Mouse (Mus musculus) retina, adult 2 months (tissue): ENCODE results near the gene Fam155a.
"Not testable (repeated sequence)": the region's sequence is repeated elsewhere in the genome, so short reads cannot be mapped to it uniquely, and the experiment has no call there.

ENCODE experiments used
- DNase-seq: peaks from one replicate; pipeline ENCODE4 v3.0.0-alpha.2; 2012; ENCODE audit warnings: low read depth, low spot score

Gene Fam155a

DNA sequence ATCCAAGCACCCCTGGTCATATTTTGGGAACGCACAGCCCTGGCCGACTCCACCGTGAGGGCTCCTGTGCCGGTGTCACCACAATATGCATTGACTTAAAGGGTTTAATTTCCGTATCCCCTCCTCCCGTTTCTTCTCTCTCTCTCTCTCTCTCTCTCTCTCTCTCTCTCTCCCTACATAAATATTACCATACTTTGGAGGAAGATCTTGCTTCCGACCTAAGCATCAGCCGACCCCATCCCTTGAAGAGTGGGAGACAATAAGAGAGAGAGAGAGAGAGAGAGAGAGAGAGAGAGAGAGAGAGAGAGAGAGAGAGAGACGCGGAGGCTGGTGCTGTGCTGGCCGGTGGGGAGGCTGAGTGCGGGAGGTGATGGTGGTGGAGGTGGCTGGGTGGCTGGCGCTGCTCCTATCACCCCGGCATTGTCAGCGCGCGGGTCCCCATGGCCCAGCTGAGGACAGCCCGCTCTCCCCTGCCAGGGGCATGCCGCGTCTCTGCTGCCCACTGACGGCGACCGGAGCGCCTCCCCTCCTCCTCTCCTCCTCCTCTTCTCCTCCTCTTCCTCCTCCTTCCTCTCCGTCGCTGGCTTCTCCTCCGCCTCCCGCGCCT lies at the start of gene Fam155a:
Gene Fam155a (minus strand): TSS at position 163 of the 607 bp plus-strand sequence.
- DNase-seq, result no peak

DNA sequence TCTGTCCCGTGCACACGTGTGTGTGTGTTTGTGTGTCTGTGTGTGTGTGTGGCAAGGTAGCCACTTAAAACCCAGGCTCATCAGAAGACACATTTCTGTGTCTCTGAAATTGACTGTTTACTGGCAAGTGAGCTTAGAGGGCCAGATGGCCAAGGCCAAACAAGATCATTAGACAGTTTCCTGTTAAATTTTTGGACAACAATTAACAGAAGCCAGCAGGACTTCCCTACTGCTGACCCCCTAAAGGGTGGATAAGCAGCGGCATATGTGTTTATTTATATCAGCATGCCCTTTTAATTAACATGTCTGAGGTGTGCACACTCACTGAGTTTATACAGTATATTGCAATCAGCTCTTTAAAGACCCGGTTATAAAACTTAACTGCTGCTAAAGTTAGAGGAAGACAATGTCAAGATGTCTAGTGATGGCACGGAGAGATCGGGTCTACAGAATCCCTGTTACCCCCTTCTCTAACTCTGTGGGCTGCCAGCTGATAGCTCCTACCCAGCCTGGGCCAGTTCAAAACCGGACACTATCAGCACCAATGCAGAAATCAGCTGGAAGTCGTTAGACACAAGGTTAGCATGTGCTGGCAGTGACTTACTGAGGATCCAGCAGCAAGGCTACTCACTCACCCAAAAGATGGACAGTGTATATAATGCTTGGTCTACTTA lies 42.4 kb upstream of the Fam155a start:
- DNase-seq, result no peak

DNA sequence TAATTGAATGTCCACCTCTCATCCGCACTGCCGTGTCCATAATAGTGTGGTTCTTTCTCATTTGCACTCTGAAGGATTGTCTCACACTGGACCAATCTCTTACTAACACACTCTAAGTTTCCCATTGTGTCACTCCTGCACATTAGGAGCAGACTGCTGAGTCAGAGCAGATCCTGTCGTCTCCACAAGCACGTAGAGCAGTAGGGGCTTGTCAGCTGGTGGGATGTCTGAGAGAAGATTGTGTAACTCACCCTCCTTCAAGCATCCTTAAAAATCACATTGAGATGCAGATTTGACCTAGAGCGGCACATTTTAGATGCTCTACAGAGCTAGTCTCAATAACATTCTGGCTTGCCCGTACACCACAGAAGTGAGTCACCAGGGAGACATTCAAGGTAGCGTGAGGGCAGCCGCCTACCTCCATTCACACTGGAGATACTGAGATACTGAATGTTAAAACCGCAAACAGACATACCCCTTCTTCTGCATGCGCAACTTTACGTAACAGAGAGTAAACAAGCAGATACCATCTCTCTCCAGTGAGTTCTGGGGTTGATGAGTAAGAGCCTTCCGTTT lies 40.1 kb upstream of the Fam155a start:
- no peak for DNase-seq

DNA sequence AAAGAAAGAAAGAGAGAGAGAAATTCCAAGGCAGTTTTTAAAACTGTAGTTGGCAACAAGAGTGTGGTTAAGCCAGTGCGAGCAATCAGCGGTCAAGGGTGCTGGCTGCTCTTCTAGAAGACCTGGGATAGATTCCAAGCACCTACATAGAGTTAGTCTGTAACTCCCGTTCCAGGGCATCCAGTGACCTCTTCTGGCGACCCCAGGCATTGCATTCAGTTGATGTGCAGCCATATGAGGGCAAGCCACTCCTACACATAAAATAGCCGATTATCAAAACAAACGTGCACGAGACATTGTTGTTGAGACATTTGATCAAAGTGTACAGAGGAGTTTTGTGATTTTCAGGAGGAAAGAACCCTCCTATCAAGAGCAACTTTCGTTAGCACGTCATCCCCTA lies 37.6 kb upstream of the Fam155a start:
- no peak for DNase-seq

DNA sequence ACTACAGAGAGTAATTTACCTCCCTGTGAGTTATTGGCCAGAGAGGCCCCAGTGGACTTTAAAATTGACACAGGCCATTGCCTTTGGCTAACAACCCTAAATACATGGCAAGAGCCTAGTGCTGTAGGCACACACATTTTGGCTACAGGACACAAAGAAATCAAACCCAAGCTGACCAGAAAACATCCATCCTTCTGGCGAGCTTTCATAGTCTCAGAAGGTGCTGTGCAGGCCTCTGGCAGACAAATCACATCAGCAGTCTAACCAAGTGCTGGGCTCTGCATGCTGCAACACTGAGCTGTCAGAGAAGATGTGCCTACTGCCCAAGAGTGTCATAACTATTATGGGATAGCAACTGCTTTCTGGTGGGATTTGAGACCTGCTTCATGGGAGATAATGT lies 34.7 kb upstream of the Fam155a start:
- no peak for DNase-seq

DNA sequence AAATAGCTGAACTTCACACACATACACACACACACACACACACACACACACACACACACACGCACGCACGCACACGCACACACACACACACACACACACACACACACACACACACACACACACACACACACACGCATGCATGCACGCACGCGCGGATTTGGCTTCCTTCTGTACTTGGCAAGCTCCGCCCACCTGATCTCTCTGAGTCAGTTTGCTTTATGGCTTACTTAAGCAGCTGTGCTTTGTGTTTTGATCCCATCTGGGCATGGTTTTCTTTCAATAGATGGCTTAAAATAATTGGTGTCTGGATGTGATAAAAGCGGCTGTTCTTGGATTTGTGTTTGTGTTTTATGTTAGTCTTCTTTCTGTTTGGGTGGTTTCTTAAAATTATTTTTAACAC lies 29.4 kb upstream of the Fam155a start:
- DNase-seq, result not testable (repeated sequence)

DNA sequence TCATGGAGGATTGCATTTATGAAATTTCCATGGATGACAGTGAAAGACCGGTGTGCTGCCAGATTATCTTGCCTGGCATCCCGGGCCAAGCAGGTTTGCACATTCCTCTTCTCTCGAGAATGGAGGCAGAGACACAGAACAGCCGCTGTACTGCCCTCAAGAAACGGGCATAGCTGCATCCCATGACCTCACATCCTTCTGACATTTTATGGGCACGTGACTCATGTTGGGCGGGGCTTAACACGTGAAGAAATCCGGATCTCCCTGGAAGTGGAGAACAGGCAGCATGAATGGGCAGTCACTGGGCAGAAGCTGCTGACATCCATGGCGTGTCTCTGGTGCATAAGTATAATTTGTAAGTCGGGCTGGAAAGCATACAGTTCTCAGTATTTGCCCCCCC lies 29.0 kb upstream of the Fam155a start:
- DNase-seq, result no peak

DNA sequence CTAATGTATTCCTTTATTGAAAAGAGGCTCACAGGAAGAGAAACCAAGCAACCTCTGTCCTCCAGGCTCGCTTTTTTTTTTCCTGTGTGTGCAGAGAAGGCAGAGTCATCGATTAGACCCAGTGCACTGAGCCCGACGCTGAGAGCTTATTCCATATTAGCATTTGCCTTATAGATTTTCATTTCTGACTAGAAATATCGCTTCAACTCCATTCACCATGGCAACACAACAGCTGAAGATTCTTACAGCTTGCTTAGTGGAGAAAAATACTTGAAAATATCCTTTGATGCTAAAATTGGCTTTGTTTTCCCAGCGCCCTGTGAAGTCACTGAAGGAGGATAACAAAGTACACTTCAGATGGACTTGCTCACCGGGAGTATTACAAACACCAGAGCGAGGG lies 26.6 kb upstream of the Fam155a start:
- DNase-seq, result no peak

DNA sequence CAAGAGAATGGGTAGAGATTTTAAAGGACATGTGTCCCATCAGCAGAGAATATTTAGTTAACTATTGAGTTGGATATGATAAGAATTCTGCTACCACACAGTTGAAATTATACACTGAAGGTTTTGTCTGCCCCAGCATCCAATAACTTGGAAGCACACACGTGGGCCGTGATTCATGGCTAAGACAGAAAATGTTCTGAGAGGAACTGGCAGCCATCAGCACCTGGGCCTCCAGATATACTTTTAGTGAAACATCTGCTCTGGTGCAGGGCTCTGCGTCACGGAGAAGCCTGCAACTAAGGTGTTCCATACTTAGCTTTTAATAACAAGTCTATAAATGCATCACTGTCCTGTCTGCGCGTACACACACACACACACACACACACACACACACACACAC lies 24.8 kb upstream of the Fam155a start:
- no peak for DNase-seq

DNA sequence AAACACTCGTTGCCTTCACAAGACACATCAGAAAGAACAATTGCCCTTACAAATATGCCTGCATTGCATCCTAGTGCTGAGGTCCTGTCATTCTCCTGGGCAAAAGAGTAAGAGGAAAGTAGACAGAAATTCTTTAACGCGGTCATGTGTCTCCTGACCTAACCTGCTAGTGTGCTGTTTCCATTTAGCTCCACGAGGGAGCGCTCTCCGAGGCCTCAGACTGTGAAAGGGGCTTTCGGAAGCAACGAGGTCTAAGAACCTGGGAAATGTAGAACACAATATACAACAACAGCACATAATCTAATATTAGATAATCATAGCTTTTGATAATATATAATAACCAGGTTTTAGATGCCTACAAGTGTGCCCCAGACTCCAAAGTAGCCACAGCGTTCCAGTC lies 22.4 kb upstream of the Fam155a start:
- no peak for DNase-seq

DNA sequence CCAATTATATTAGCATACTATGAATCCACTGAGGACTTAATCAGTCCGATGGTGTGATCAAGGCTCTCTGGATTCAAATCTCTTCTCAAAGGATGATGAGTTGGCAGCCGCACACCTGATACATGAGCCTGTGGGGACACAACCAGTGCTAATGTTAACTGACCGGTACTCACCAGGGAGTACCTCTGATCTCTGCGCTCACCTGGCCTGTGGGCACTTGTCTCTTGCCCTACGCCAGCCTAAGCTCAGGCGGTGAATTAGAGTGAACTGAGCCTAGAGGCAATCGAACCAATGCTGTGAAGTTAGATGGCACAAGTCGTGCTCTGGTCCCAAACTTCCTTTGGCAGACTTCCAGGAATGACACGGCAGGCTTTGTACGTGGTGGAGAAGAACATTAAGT lies 9.4 kb upstream of the Fam155a start:
- DNase-seq, result no peak

DNA sequence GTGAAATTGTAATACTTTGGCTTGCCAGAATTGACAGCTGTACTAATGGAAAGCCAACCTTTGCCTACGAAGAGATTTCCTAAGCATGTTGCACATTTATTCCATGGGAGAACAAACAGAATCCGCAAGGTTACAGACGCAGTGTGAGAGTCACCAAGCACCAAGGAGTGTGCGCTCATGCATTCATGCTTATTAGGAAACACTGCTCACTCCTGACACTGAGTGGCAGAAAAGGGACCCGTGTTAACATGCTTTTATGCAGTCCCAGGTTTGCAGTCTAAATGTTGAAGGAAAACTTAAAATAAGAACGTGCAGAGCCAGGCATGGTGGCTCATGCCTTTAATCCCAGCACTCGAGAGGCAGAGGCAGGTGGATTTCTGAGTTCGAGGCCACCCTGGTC lies 7.2 kb upstream of the Fam155a start:
- no peak for DNase-seq

DNA sequence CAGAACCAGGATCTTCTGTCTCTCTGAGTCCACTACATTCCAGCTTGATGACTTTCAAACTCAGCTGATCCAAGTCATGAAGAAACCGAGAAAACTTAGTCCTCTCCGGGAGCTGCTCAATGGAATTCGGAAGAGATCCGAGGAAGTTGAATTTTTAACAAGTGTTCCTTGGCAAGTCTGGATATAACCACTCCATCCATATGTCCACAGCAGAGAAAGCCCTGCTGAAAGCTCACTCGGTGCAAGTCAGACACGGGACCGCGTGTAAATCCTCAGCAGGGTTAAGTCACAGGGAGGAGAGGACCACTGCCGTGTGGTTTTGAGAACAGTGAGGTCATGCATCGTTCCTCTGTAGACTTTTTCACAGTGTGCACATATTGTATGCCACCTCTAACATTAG lies 5.9 kb upstream of the Fam155a start:
- DNase-seq, result no peak

DNA sequence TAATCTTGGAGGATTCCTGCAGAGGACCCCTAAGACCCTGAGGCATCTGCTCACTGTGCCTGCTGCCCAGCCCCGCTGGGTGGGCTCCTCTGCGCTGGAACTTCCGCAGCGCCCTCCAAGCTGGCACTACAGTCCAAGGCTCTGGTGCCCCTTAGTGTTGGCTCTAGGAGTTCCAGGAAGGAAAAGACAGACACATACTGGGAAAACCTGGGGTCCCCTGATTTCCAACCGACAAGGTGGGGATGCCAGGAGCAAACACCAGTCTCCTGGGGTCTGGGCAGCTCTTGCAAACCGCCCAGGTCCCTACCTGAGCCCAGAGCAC lies 1.5 kb upstream of the Fam155a start:
- DNase-seq, result no peak

DNA sequence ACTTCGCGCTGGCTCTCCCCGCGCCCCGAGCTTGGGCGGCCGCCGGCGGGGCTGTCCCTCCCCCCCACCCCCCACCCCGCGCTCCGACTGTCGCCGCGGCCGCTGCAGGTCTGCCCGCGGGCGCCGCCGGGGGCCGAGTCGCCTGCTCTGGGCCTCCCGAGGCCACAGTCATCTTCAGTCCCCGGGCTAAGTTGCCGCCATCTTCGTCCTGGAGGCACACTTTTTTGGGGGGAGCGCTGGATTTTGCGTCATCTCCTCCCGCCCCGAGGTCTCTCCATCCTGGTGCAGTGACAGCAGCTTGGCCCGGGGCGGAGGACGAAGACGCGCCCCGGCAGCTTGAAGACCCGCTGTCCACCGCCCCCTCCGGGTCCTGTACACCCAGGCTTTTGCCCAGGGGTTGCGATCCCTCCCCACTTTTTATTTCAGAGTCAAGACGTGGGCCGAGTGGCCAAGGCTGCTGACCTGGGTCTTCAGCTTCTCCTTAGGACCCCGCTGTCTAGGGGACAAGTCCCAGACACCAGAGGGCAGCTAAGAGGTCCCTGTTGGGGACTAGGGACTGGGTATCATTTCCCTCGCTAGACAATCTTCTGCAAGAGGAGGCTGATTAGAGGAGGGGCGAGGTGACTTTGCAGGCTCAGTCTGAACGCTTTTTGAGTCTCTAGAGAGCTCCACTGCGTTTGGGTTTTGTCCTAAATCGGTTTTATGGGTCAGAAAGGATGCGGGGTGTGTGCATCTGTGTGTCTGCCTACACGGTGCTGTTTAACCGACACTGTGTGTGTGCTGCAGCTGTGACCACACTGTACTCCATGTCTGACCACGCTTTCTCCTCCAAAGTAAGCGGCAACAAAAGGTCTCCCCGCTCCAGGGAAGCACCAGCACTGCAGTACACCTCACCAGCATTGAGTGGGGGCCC lies 901 bp upstream of the Fam155a start:
- no peak for DNase-seq

DNA sequence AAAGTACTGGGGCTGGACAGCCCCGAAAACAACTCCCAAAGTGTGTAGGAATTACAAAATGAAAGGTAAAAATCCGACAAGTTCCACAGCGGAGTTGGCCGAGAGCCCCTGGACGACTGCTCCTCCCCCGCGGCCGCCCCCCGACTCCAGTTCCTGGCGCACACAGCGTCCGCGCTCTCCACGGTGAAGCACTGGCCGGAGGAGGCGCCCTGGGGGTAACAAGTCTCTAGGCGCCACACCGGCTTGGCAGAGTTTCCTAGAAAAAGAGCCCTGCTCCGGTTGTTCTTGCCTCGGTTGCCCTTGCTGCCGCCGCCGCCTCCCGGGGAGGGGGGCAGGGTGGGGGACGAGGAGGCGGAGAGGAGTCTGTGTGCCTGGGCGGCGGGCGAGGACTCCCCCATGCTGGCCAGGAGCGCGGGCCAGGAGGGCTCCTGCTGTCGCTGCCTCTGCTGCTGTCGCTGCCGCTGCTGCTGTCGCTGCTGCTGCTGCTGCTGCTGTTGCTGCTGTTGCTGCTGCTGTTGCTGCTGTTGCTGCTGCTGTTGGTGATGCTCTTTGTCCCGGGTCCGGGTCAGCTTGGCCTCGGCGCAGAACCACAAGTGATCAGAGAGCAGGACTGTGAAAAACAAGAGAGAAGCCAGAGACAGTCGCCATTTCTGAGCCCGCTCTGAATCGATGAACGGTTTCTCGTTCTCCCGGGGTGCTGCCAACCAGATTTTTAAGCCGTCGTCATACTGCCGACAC lies 531 bp downstream of the Fam155a start:
- no peak for DNase-seq

DNA sequence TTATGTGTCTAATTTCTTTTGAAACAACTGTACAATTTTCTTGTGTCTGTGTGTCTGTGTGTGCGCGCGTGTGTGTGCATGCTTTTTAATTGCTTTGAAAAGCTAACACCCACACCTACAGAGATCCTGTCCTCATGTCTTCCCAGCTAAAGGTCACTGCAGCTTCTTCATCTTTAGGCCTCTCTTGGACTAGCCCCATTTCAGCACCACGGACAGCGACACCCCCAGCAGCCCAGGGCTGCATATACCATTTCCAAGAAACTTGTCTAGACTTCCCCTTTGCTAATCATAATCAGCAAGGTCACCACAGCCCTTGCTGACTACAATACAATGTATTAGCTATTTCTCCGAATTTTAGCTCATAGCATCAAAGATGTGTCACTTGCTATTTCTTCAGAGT lies 1.9 kb downstream of the Fam155a start:
- no peak for DNase-seq

DNA sequence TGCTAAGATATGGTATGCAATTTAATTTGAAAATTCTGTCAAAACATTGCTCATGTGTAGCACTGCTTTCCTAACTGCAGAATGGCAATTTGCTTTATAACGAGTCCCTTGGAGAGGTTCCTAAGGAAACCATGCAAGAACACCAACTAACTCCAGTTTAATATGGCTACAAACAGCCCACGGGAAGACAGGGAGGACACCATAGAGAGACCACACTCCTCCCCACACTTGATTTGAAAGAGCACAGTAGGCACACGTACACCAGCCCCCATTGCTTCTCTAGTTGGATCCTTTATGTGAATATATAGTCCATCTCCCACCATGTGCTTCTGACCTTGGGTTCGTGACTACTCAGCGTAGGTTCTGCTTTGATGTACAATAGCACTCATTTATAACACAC lies 35.8 kb downstream of the Fam155a start:
- DNase-seq, result no peak

DNA sequence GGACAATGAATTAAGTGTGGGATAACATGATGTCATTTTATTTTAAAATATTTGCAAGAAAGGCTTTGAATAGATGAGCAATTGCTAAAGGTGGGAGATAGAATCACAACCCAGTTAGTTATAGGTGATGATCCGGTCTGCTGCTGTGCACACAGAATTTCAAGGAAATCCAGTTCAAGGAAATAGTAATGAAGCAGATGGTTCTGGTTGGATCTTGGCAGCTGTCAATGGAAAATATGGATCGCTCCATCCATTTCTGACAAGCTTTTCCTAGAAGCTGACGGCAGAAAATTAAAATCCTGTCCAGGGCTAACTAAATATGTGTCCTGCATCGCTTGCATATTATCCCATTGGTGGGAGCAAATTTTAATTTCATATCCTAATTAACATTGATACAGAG lies 61.2 kb downstream of the Fam155a start:
- DNase-seq, result no peak

DNA sequence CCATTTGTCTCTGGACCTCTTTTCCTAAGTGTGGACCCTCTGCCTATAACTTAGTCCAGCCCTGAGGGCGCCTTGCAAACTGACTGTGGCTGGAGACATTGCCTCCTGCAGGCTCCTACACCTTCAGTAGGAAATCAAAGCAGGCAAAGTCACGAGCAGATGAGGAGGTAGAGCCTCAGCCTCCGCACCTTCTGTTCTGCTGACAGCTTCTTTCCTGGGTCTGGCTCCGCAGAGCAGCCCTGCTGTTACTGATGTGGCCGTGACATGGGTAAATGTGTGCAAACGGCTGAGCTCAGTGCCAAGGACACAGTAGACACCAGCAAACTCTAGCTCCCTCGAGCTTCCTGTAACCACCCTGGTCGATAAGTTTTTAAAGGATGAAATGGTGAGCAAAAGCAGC lies 63.5 kb downstream of the Fam155a start:
- DNase-seq, result no peak

DNA sequence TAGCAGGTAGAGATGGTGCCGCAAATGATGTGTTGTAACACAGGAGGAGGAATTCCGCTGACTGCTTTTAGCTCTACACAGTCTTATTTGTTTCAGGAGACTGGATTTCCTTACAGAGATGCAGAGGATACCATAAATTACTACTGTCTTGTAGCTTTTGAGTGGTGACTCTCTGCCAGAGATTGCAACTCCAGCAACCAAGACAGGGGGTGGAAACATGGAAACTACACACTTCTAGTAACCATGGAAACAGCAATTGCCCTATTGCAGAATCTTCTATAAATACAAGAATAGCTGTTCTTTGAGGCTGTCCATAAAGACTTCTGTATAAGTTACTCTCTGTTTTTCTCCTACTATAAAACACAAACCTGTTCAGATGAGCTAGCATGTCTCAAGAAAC lies 76.2 kb downstream of the Fam155a start:
- no peak for DNase-seq

DNA sequence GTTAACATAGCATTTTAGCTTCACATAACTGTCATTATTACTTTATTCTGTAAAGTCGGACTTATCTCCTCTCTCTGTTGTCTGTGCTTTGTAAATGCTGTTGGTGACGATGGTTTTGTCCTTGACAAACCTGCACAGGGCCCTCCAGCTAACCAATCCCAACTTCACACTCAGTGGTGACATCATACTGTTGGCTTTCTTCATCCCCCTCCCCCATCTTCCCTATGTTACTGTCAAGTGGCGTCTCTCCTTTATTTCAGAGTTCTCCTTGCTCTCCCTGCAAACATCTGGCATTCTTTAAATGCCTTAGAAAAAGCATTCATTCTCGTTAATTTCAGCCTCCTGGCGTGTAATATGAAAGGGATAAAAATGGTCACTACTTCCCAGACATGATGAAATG lies 78.6 kb downstream of the Fam155a start:
- no peak for DNase-seq
